Mouse (Mus musculus): ENCODE measurements around the gene Gpm6a.
"Not testable (repeated sequence)": the region's sequence is repeated elsewhere in the genome, so short reads cannot be mapped to it uniquely, and the experiment has no call there.

Gene Gpm6a

DNA sequence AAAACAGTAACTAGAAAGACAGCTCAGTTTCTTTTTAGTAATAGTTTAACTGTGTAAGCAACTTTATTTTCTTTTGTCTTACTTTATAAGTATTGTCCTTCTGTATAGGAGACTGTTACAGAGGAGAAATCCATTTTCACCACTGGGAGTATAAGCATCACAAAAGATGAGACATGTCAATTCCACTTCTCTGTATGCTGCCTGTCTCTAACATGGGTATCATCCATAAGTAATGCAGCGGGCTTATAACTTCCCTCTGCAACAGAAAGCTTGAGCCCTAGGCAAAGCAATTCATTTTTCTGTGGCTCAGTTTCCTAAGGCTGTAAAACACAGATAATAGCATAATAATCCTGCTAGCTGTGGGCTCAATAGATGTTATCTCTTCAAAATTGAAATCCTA, 62.4 kb downstream of the Gpm6a start:
- no peak for DNase-seq

- DNase-seq, result no peak
These were observed 71.4 kb downstream of the Gpm6a start for GRCm38 (mm10) chr8:55025851-55026660.

DNA sequence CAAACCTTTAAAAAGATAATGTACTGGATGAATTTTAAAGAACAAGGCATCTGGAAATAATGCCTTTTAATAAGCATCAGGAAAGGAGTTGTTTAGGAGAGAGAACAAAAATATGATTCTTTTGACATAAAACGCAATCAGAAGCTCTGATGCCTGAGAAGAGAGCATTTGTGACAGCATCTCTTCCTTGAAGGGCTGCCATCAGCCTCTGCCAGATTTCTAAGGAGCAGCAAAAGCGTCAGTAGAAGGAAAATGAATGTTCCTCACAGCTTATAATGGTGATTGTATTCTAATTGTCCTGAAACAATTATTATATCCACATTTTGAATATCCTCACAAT, 72.0 kb downstream of the Gpm6a start:
- DNase-seq, result no peak

GRCm38 (mm10) chr8:55028371-55028770, 73.7 kb downstream of the Gpm6a start:
- DNase-seq, result no peak

DNA sequence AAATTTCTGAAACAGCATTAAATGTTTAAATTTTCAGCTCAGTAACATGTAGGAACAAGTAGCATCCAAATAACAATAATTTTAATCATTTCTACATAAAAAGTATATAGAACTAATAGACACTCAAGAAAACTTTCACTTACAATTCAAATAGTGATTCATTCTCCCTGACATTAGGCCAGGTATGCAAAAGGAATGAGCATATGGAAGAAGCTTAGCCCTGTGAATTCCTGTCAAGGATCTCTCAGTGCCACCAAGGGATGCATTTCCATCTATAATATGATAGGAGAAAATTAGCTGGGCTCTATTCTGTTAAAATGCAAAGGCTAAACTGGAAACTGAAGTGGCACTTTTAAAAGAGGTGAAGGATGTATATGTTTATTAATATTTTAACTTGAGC, 76.5 kb downstream of the Gpm6a start:
- no peak for DNase-seq

DNA sequence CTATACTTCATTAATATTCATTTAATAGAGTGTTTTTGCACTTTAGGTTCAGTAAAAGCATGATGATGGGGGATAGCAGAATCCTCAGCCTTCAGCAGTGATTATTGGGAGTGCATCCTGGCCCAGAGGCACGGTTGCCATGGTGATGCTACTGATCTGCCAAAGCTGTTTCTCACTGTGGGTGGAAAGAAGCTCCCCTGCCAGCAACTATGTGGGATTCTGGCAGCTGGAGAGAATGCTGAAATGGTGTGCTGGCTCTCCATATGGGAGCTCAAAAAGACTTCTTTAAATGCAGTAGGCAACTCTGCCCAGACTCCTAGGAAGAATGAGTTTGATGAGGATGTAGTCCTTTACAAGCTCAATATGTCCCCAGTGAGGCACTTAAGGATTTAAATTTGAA, 79.7 kb downstream of the Gpm6a start:
- peak in 1 of 2 experiments; percentile 20 for DNase-seq

GRCm38 (mm10) chr8:55035416-55035815, 80.8 kb downstream of the Gpm6a start:
- DNase-seq, result no peak

DNA sequence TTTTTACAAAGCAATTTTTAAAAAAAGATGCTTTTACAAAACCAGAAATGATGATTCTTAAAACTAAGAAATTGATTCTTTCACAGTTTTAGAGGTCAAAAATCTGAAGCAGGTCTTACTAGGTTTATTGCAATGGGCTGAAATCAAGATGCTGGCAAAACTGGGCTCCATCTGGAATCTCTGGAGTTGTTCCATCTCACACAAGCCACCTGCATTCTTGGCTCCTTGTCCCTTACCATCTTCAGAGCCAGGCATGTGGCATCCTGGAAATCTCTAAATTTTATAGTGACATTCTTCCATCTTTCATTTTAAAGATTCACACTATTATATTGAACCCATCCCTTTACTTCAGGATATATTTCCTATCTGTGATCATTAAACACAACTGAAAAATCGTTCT, 88.3 kb downstream of the Gpm6a start:
- no peak for DNase-seq

- DNase-seq, result no peak
These were observed 93.8 kb downstream of the Gpm6a start for GRCm38 (mm10) chr8:55048396-55048795.

DNA sequence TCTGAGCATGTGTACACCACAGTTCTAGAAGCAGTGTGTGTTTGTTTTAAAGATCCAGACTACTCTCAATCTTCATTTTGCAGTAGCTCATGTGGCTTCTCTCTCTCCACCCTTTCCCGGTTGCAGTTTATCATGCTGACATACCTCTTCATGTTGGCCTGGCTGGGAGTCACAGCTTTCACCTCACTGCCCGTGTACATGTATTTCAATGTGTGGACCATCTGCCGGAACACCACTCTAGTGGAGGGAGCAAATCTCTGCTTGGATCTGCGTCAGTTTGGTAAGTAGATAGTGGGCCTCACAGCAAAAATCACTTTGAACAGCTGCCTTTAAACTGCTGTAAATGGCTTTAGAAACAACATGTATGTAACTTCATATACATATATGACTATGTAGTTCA, 95.3 kb downstream of the Gpm6a start:
- DNase-seq, result no peak

DNA sequence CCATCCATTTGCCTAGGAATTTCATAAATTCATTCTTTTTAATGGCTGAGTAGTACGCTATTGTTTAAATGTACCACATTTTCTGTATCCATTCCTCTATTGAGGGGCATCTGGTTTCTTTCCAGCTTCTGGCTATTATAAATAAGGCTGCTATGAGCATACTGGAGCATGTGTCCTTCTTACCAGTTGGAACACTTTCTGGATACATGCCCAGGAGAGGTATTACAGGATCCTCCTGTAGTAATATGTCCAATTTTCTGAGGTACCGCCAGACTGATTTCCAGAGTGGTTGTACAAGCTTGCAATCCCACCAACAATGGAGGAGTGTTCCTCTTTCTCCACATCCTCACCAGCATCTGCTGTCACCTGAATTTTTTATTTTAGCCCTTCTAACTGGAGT, 114.2 kb downstream of the Gpm6a start:
- not testable (repeated sequence) for DNase-seq

DNA sequence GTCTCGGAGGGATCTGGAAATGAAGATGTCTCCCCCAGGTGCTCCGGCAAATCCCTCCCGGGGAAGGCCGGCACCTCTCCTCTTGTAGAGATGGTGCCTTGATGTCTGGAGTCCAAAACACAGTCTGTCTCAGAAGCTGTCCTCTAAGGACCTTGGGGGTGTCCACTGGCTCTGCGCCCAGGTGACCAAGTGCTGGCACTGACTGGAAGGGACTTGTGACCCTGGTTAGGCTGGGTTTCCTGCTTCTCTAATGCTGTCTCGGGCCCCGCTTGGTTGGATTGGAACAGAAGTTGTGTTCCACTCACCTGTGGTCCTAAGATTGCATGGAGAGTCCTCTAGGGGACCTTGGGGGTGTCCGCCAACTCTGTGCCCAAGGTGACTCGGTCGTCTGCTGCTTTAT, 118.8 kb downstream of the Gpm6a start:
- DNase-seq, result no peak

DNA sequence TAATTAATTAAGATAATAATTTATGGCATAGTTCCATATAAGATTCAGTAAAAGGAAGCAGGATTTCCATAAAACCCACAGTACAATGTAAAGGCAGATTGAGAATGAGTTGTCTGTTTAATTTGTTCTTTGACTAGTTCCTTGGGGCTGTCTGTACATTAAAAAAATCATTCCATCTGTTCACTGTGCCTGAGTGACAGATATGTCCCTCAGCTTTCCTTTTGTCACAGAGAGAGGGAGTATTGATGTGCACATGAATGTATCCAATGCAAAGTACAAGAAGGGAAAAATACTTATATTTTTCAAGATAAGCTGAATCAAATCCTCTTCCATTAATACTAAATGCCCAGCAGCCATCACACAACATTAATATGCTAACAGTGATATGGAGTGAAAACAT, 147.6 kb downstream of the Gpm6a start:
- no peak for DNase-seq

DNA sequence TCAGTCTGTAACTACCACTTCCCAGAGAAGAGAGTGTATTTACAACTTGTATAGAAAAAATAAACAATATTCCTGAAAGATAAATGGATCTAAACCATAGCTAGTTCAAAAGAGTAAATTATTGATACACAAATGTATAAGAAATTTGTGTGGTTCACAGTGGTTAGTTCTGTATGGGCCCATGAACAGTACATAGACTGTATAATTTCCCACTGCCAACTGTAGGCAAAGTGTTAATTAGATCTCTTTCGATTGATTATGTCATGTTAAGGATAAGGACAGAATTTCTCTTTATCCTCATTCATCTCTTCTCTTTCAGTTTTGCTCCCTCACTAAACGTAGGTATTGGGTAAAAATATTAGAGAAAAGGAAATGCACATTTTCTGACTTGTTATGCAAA, 148.4 kb downstream of the Gpm6a start:
- DNase-seq, result no peak

GRCm38 (mm10) chr8:55103891-55104481, 149.3 kb downstream of the Gpm6a start:
- no peak for DNase-seq

All from lung, postnatal 4 days (tissue).